Mouse (Mus musculus) midbrain, embryonic 13.5 days (tissue): ENCODE results near the gene Pet117. TPM values are rescaled to one million over a fixed set of nuclear protein-coding genes. Genes with fewer than 3 reads are reported as not detected.

Source experiments
- ATAC-seq: fragments of 200-750 bp; cut with Nextera tagmentation; 2 replicates; pipeline ENCODE4 v1.8.0; 2017; ENCODE audit warnings: mild to moderate bottlenecking, moderate TSS enrichment, moderate library complexity
- H3K27ac ChIP-seq: fragments of 300-500 bp; sonication (generic); 2 replicates; pipeline ENCODE4 v1.5.1; 2015; ENCODE audit warnings: inconsistent platforms, mild to moderate bottlenecking, moderate library complexity
- H3K27me3 ChIP-seq: fragments of 300-500 bp; sonication (generic); 2 replicates; pipeline ENCODE4 v1.6.1; 2015; ENCODE audit warnings: mild to moderate bottlenecking, inconsistent platforms
- H3K36me3 ChIP-seq: fragments of 300-500 bp; sonication (generic); 2 replicates; pipeline ENCODE4 v1.6.1; 2015; ENCODE audit warnings: mild to moderate bottlenecking, inconsistent platforms
- H3K4me1 ChIP-seq: fragments of 300-500 bp; sonication (generic); replicated peaks from 2 replicates; pipeline ENCODE4 v1.6.1; 2015; ENCODE audit warnings: inconsistent platforms
- H3K4me2 ChIP-seq: fragments of 300-500 bp; sonication (generic); replicated peaks from 2 replicates; pipeline ENCODE4 v1.6.1; 2015; ENCODE audit warnings: moderate library complexity, mild to moderate bottlenecking, inconsistent platforms
- H3K4me3 ChIP-seq: fragments of 300-500 bp; sonication (generic); replicated peaks from 2 replicates; pipeline ENCODE4 v1.5.1; 2015; ENCODE audit warnings: mild to moderate bottlenecking, inconsistent platforms
- H3K9ac ChIP-seq: fragments of 300-500 bp; sonication (generic); replicated peaks from 2 replicates; pipeline ENCODE4 v1.6.1; 2015; ENCODE audit warnings: mild to moderate bottlenecking, inconsistent platforms
- H3K9me3 ChIP-seq: fragments of 300-500 bp; sonication (generic); 2 replicates; pipeline ENCODE4 v1.6.1; 2016; ENCODE audit warnings: mild to moderate bottlenecking, inconsistent platforms
- WGBS: fragments of 180-500 bp; shearing (Covaris S2); methylation state at CpG from one replicate; pipeline ENCODE4 v1.1.7; 2015; 5-methylcytosine and 5-hydroxymethylcytosine counted together
- polyA plus RNA-seq: library from polyadenylated mRNA; unstranded; fragments of >200 nt; fragmentation: Nextera tagmentation; extraction: Ambion mirVana; gene quantifications from 2 replicates; pipeline ENCODE4 v1.2.1, GENCODE M21; 2015

Gene Pet117
- 1.6 and 2.2 TPM in 2 replicates for polyA plus RNA-seq

- no peaks in the 10 kb centered on the region for H3K27me3 ChIP-seq
- H3K4me2 ChIP-seq: peak within 1 kb of the TSS; percentile 66
- H3K9ac ChIP-seq: peak within 1 kb of the TSS; percentile 85
- H3K9me3 ChIP-seq: no peaks in the 10 kb centered on the region
- 11% methylated on average over 31 of the region's 38 CpGs for WGBS
- peak; percentile 95 for ATAC-seq
- peak within 1 kb of the TSS; percentile 92 for H3K27ac ChIP-seq
- peak within 1 kb of the TSS; percentile 88 for H3K4me3 ChIP-seq
- H3K4me1 ChIP-seq: peaks cover 20% of the 10 kb centered on the region
- H3K36me3 ChIP-seq: peaks cover 6% of the 10 kb centered on the region
These were observed at the start of gene Pet117, which contains the start of gene Kat14 for GRCm38 (mm10) chr2:144368400-144369019. Gene Pet117 (plus strand): TSS chr2:144368996. Gene Kat14 (plus strand): TSS chr2:144368983.

GRCm38 (mm10) chr2:144324218-144324617 is 44.6 kb upstream of the Pet117 start:
- Histone ChIP-seq H3K27ac (no peak overlapping the region), H3K4me1 (no peaks in the 10 kb centered on the region), H3K9ac (no peak overlapping the region), H3K27me3 (peaks cover 23% of the 10 kb centered on the region), H3K4me2 (no peak overlapping the region), H3K4me3 (no peak overlapping the region), H3K36me3 (no peaks in the 10 kb centered on the region), H3K9me3 (no peaks in the 10 kb centered on the region)
- WGBS: 70% methylated on average over 3 of the region's 3 CpGs
- no peak for ATAC-seq

- Histone ChIP-seq H3K4me3 (no peak overlapping the region), H3K27ac (no peak overlapping the region), H3K9me3 (no peaks in the 10 kb centered on the region), H3K4me1 (peaks cover 31% of the 10 kb centered on the region), H3K36me3 (no peaks in the 10 kb centered on the region), H3K27me3 (peaks cover 72% of the 10 kb centered on the region), H3K4me2 (no peak overlapping the region; the same call in 1 of the 2 replicates), H3K9ac (no peak overlapping the region)
- ATAC-seq: no peak
- WGBS: 2% methylated on average over 8 of the region's 10 CpGs
These were observed 39.3 kb upstream of the Pet117 start for GRCm38 (mm10) chr2:144329451-144329850.

GRCm38 (mm10) chr2:144329937-144330336 is 38.9 kb upstream of the Pet117 start:
- WGBS: 2% methylated on average over 10 of the region's 10 CpGs
- ATAC-seq: no peak
- H3K36me3 ChIP-seq: no peaks in the 10 kb centered on the region
- peaks cover 31% of the 10 kb centered on the region for H3K4me1 ChIP-seq
- peaks cover 77% of the 10 kb centered on the region for H3K27me3 ChIP-seq
- H3K27ac ChIP-seq: no peak overlapping the region
- peak overlapping the region; percentile 51; the same call in 1 of the 2 replicates for H3K4me3 ChIP-seq
- no peak overlapping the region; the same call in 1 of the 2 replicates for H3K4me2 ChIP-seq
- H3K9ac ChIP-seq: no peak overlapping the region
- H3K9me3 ChIP-seq: no peaks in the 10 kb centered on the region

GRCm38 (mm10) chr2:144330352-144330959 is 38.3 kb upstream of the Pet117 start:
- Histone ChIP-seq H3K36me3 (no peaks in the 10 kb centered on the region), H3K4me2 (peak overlapping the region; percentile 93), H3K9ac (peak overlapping the region; percentile 58), H3K27me3 (peaks cover 82% of the 10 kb centered on the region), H3K4me1 (peaks cover 31% of the 10 kb centered on the region), H3K9me3 (no peaks in the 10 kb centered on the region), H3K4me3 (peak overlapping the region; percentile 51), H3K27ac (no peak overlapping the region)
- 1% methylated on average over 40 of the region's 41 CpGs for WGBS
- peak; percentile 37 for ATAC-seq

- H3K9me3 ChIP-seq: no peaks in the 10 kb centered on the region
- peak overlapping the region; percentile 93 for H3K4me2 ChIP-seq
- H3K27me3 ChIP-seq: peaks cover 84% of the 10 kb centered on the region
- H3K4me1 ChIP-seq: peaks cover 31% of the 10 kb centered on the region
- no peaks in the 10 kb centered on the region for H3K36me3 ChIP-seq
- peak overlapping the region; percentile 58 for H3K9ac ChIP-seq
- H3K4me3 ChIP-seq: peak overlapping the region; percentile 51
- WGBS: under 1% methylated on average over 50 of the region's 50 CpGs
- peak; percentile 68 for ATAC-seq
- no peak overlapping the region for H3K27ac ChIP-seq
These were observed 37.8 kb upstream of the Pet117 start for GRCm38 (mm10) chr2:144330960-144331371.

GRCm38 (mm10) chr2:144331401-144332302 is 37.1 kb upstream of the Pet117 start, which contains the start of gene Ovol2:
Gene Ovol2 (minus strand): TSS chr2:144332146.
- no peaks in the 10 kb centered on the region for H3K36me3 ChIP-seq
- WGBS: under 1% methylated on average over 62 of the region's 62 CpGs
- peak within 1 kb of the TSS; percentile 51 for H3K4me3 ChIP-seq
- peaks cover 31% of the 10 kb centered on the region for H3K4me1 ChIP-seq
- peak; percentile 64 for ATAC-seq
- peaks cover 84% of the 10 kb centered on the region for H3K27me3 ChIP-seq
- peak within 1 kb of the TSS; percentile 58 for H3K9ac ChIP-seq
- peak within 1 kb of the TSS; percentile 93 for H3K4me2 ChIP-seq
- H3K27ac ChIP-seq: no peak within 1 kb of the TSS
- no peaks in the 10 kb centered on the region for H3K9me3 ChIP-seq

GRCm38 (mm10) chr2:144332486-144332885 is 36.3 kb upstream of the Pet117 start:
- H3K27me3 ChIP-seq: peaks cover 78% of the 10 kb centered on the region
- H3K4me2 ChIP-seq: peak overlapping the region; percentile 93
- H3K27ac ChIP-seq: no peak overlapping the region
- 4% methylated on average over 9 of the region's 9 CpGs for whole genome bisulfite sequencing
- no peaks in the 10 kb centered on the region for H3K9me3 ChIP-seq
- peaks cover 31% of the 10 kb centered on the region for H3K4me1 ChIP-seq
- H3K9ac ChIP-seq: no peak overlapping the region
- H3K4me3 ChIP-seq: peak overlapping the region; percentile 51; the same call in 1 of the 2 replicates
- no peak for ATAC-seq
- H3K36me3 ChIP-seq: no peaks in the 10 kb centered on the region

GRCm38 (mm10) chr2:144333138-144333842 is 35.5 kb upstream of the Pet117 start:
- H3K9me3 ChIP-seq: no peaks in the 10 kb centered on the region
- WGBS: 8% methylated on average over 28 of the region's 28 CpGs
- ATAC-seq: peak; percentile 40; the same call in 1 of the 2 replicates
- no peaks in the 10 kb centered on the region for H3K36me3 ChIP-seq
- peak overlapping the region; percentile 93 for H3K4me2 ChIP-seq
- H3K4me3 ChIP-seq: peak overlapping the region; percentile 51
- peaks cover 73% of the 10 kb centered on the region for H3K27me3 ChIP-seq
- H3K4me1 ChIP-seq: peaks cover 31% of the 10 kb centered on the region
- peak overlapping the region; percentile 20; the same call in 1 of the 2 replicates for H3K9ac ChIP-seq
- H3K27ac ChIP-seq: no peak overlapping the region

GRCm38 (mm10) chr2:144337230-144337629 is 31.6 kb upstream of the Pet117 start:
- Histone ChIP-seq H3K36me3 (no peaks in the 10 kb centered on the region), H3K4me2 (no peak overlapping the region), H3K27me3 (peaks cover 33% of the 10 kb centered on the region), H3K27ac (no peak overlapping the region), H3K4me3 (no peak overlapping the region), H3K9me3 (no peaks in the 10 kb centered on the region), H3K9ac (no peak overlapping the region), H3K4me1 (peaks cover 7% of the 10 kb centered on the region)
- ATAC-seq: no peak
- WGBS: 79% methylated on average over 3 of the region's 3 CpGs

- Histone ChIP-seq H3K4me1 (peaks cover 6% of the 10 kb centered on the region), H3K27ac (no peak overlapping the region), H3K4me3 (no peak overlapping the region), H3K36me3 (no peaks in the 10 kb centered on the region), H3K4me2 (no peak overlapping the region), H3K9ac (no peak overlapping the region), H3K27me3 (peaks cover 29% of the 10 kb centered on the region), H3K9me3 (no peaks in the 10 kb centered on the region)
- WGBS: 75% methylated on average over 8 of the region's 8 CpGs
- no peak for ATAC-seq
These were observed 31.1 kb upstream of the Pet117 start for GRCm38 (mm10) chr2:144337701-144338100.
